Mouse (Mus musculus): ENCODE measurements around the gene 6030468B19Rik.

DNA sequence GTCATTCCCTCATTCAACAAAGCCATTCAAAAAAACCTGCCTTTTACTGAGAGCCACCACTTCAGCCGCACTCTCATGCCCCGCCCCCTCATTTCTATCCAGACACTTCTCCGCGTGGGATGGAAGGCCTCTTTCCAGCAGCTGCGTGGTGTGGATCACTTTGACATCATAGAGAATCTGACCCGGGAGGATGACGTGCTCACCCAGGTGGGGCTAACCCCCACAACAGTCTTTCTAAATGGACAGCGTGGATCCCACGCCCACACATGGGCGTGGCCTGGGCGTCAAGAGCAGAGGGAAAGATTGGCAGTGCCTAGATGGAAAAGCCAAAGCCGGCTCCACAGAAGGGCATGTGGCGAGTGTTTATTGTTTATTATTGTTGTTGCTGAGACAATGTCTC, 38.8 kb downstream of the 6030468B19Rik start:
- no peak for TF ChIP-seq POLR2A (IDR thresholded peaks at IDR 0.05; ENCODE audit: low read depth, low read length)
- TF ChIP-seq CTCF (IDR thresholded peaks at IDR 0.05; ENCODE audit: extremely low read depth, insufficient read depth, insufficient read length, insufficient replicate concordance): no peak

Measured in spleen, adult 2 months (tissue).